Mouse (Mus musculus): ENCODE results near the gene Cisd3. TPM values are rescaled to one million over a fixed set of nuclear protein-coding genes. Genes with fewer than 3 reads are reported as not detected.
A peak's percentile ranks its signal among the peaks of the same experiment; 100 is the strongest.
"Not testable (repeated sequence)": the region's sequence is repeated elsewhere in the genome, so short reads cannot be mapped to it uniquely, and the experiment has no call there.

Gene Cisd3
- polyA plus RNA-seq (2015; fragmentation: Nextera tagmentation; extraction: Ambion mirVana): 37.2 and 42.4 TPM in 2 replicates

GRCm38 (mm10) chr11:97685613-97686321, at the start of gene Cisd3:
Gene Cisd3, plus strand, starts transcription at chr11:97685826.
- under 1% methylated on average over 43 of the region's 43 CpGs for WGBS
- H3K4me2 ChIP-seq (ENCODE audit: low read length): peak within 1 kb of the TSS; percentile 95
- peak within 1 kb of the TSS; percentile 54; the same call in 1 of the 2 replicates for H3K27ac ChIP-seq (ENCODE audit: low read depth, low read length)
- H3K4me1 ChIP-seq (ENCODE audit: control insufficient read depth, insufficient read depth, low read depth, low read length): peaks cover 10% of the 10 kb centered on the region
- peak; percentile 73 for ATAC-seq
- H3K27me3 ChIP-seq (replicated peaks; ENCODE audit: control insufficient read depth, insufficient read depth, low read length): no peaks in the 10 kb centered on the region
- H3K9me3 ChIP-seq (ENCODE audit: control insufficient read depth, low read length): no peaks in the 10 kb centered on the region
- peak within 1 kb of the TSS; percentile 70 for H3K9ac ChIP-seq (ENCODE audit: low read depth, low read length)
- peak within 1 kb of the TSS; percentile 50 for H3K4me3 ChIP-seq (ENCODE audit: low read length)
- peaks cover 26% of the 10 kb centered on the region for H3K36me3 ChIP-seq (ENCODE audit: control insufficient read depth, insufficient read depth, low read length)

- Histone ChIP-seq H3K9me3 (ENCODE audit: control insufficient read depth, low read length) (peaks cover 2% of the 10 kb centered on the region; the same call in 1 of the 2 replicates), H3K4me3 (ENCODE audit: low read length) (no peak overlapping the region), H3K4me1 (ENCODE audit: control insufficient read depth, insufficient read depth, low read depth, low read length) (no peaks in the 10 kb centered on the region), H3K36me3 (ENCODE audit: control insufficient read depth, insufficient read depth, low read length) (no peaks in the 10 kb centered on the region), H3K27me3 (replicated peaks; ENCODE audit: control insufficient read depth, insufficient read depth, low read length) (no peaks in the 10 kb centered on the region), H3K4me2 (ENCODE audit: low read length) (no peak overlapping the region), H3K27ac (ENCODE audit: low read depth, low read length) (no peak overlapping the region), H3K9ac (ENCODE audit: low read depth, low read length) (no peak overlapping the region)
- no peak for ATAC-seq
- 60% methylated on average over 8 of the region's 8 CpGs for WGBS
Measured at GRCm38 (mm10) chr11:97641668-97642067, 44.0 kb upstream of the Cisd3 start.

GRCm38 (mm10) chr11:97642746-97643145, 42.9 kb upstream of the Cisd3 start:
- no peak for ATAC-seq
- 48% methylated on average over 2 of the region's 2 CpGs for WGBS
- H3K27me3 ChIP-seq (replicated peaks; ENCODE audit: control insufficient read depth, insufficient read depth, low read length): no peaks in the 10 kb centered on the region
- H3K9ac ChIP-seq (ENCODE audit: low read depth, low read length): no peak overlapping the region
- peaks cover 2% of the 10 kb centered on the region; the same call in 1 of the 2 replicates for H3K9me3 ChIP-seq (ENCODE audit: control insufficient read depth, low read length)
- H3K27ac ChIP-seq (ENCODE audit: low read depth, low read length): no peak overlapping the region
- no peaks in the 10 kb centered on the region for H3K36me3 ChIP-seq (ENCODE audit: control insufficient read depth, insufficient read depth, low read length)
- no peak overlapping the region for H3K4me2 ChIP-seq (ENCODE audit: low read length)
- H3K4me3 ChIP-seq (ENCODE audit: low read length): no peak overlapping the region
- H3K4me1 ChIP-seq (ENCODE audit: control insufficient read depth, insufficient read depth, low read depth, low read length): no peaks in the 10 kb centered on the region

GRCm38 (mm10) chr11:97643380-97644055, 42.1 kb upstream of the Cisd3 start:
- WGBS: 87% methylated on average over 8 of the region's 8 CpGs
- H3K4me2 ChIP-seq (ENCODE audit: low read length): no peak overlapping the region
- H3K4me1 ChIP-seq (ENCODE audit: control insufficient read depth, insufficient read depth, low read depth, low read length): no peaks in the 10 kb centered on the region
- H3K27ac ChIP-seq (ENCODE audit: low read depth, low read length): no peak overlapping the region
- H3K4me3 ChIP-seq (ENCODE audit: low read length): no peak overlapping the region
- no peaks in the 10 kb centered on the region for H3K36me3 ChIP-seq (ENCODE audit: control insufficient read depth, insufficient read depth, low read length)
- H3K9ac ChIP-seq (ENCODE audit: low read depth, low read length): no peak overlapping the region
- no peak for ATAC-seq
- no peaks in the 10 kb centered on the region for H3K27me3 ChIP-seq (replicated peaks; ENCODE audit: control insufficient read depth, insufficient read depth, low read length)
- H3K9me3 ChIP-seq (ENCODE audit: control insufficient read depth, low read length): peaks cover 2% of the 10 kb centered on the region; the same call in 1 of the 2 replicates

- H3K9me3 ChIP-seq (ENCODE audit: control insufficient read depth, low read length): peaks cover 2% of the 10 kb centered on the region; the same call in 1 of the 2 replicates
- WGBS: 0% methylated on average over 6 of the region's 6 CpGs
- no peaks in the 10 kb centered on the region for H3K36me3 ChIP-seq (ENCODE audit: control insufficient read depth, insufficient read depth, low read length)
- H3K4me3 ChIP-seq (ENCODE audit: low read length): no peak overlapping the region
- no peak for ATAC-seq
- H3K9ac ChIP-seq (ENCODE audit: low read depth, low read length): no peak overlapping the region
- H3K4me1 ChIP-seq (ENCODE audit: control insufficient read depth, insufficient read depth, low read depth, low read length): no peaks in the 10 kb centered on the region
- H3K27me3 ChIP-seq (replicated peaks; ENCODE audit: control insufficient read depth, insufficient read depth, low read length): no peaks in the 10 kb centered on the region
- H3K4me2 ChIP-seq (ENCODE audit: low read length): no peak overlapping the region
- H3K27ac ChIP-seq (ENCODE audit: low read depth, low read length): no peak overlapping the region
Measured at GRCm38 (mm10) chr11:97644834-97645233, 40.8 kb upstream of the Cisd3 start.

GRCm38 (mm10) chr11:97648541-97648940, 37.1 kb upstream of the Cisd3 start:
- H3K4me1 ChIP-seq (ENCODE audit: control insufficient read depth, insufficient read depth, low read depth, low read length); H3K27me3 ChIP-seq (replicated peaks; ENCODE audit: control insufficient read depth, insufficient read depth, low read length); H3K9me3 ChIP-seq (ENCODE audit: control insufficient read depth, low read length); H3K4me3 ChIP-seq (ENCODE audit: low read length); H3K27ac ChIP-seq (ENCODE audit: low read depth, low read length); H3K36me3 ChIP-seq (ENCODE audit: control insufficient read depth, insufficient read depth, low read length); H3K4me2 ChIP-seq (ENCODE audit: low read length); ATAC-seq; H3K9ac ChIP-seq (ENCODE audit: low read depth, low read length): not testable (repeated sequence)
- 71% methylated on average over 4 of the region's 4 CpGs for WGBS

GRCm38 (mm10) chr11:97650341-97650740, 35.3 kb upstream of the Cisd3 start:
- Histone ChIP-seq H3K9me3 (ENCODE audit: control insufficient read depth, low read length) (no peaks in the 10 kb centered on the region), H3K4me2 (ENCODE audit: low read length) (no peak overlapping the region), H3K4me3 (ENCODE audit: low read length) (no peak overlapping the region), H3K9ac (ENCODE audit: low read depth, low read length) (no peak overlapping the region; the same call in 1 of the 2 replicates), H3K27me3 (replicated peaks; ENCODE audit: control insufficient read depth, insufficient read depth, low read length) (no peaks in the 10 kb centered on the region), H3K27ac (ENCODE audit: low read depth, low read length) (no peak overlapping the region), H3K36me3 (ENCODE audit: control insufficient read depth, insufficient read depth, low read length) (no peaks in the 10 kb centered on the region), H3K4me1 (ENCODE audit: control insufficient read depth, insufficient read depth, low read depth, low read length) (no peaks in the 10 kb centered on the region)
- WGBS: 59% methylated on average over 5 of the region's 5 CpGs
- ATAC-seq: no peak

- H3K9me3 ChIP-seq (ENCODE audit: control insufficient read depth, low read length); H3K4me3 ChIP-seq (ENCODE audit: low read length); H3K27me3 ChIP-seq (replicated peaks; ENCODE audit: control insufficient read depth, insufficient read depth, low read length); H3K4me2 ChIP-seq (ENCODE audit: low read length); H3K36me3 ChIP-seq (ENCODE audit: control insufficient read depth, insufficient read depth, low read length); H3K27ac ChIP-seq (ENCODE audit: low read depth, low read length); H3K4me1 ChIP-seq (ENCODE audit: control insufficient read depth, insufficient read depth, low read depth, low read length); H3K9ac ChIP-seq (ENCODE audit: low read depth, low read length); ATAC-seq: not testable (repeated sequence)
- 96% methylated on average over 11 of the region's 11 CpGs for WGBS
Measured at GRCm38 (mm10) chr11:97653376-97653775, 32.2 kb upstream of the Cisd3 start.

- Histone ChIP-seq H3K9ac (ENCODE audit: low read depth, low read length) (no peak overlapping the region), H3K4me3 (ENCODE audit: low read length) (no peak overlapping the region), H3K36me3 (ENCODE audit: control insufficient read depth, insufficient read depth, low read length) (no peaks in the 10 kb centered on the region), H3K9me3 (ENCODE audit: control insufficient read depth, low read length) (no peaks in the 10 kb centered on the region), H3K27me3 (replicated peaks; ENCODE audit: control insufficient read depth, insufficient read depth, low read length) (no peaks in the 10 kb centered on the region), H3K4me2 (ENCODE audit: low read length) (no peak overlapping the region), H3K27ac (ENCODE audit: low read depth, low read length) (no peak overlapping the region), H3K4me1 (ENCODE audit: control insufficient read depth, insufficient read depth, low read depth, low read length) (no peaks in the 10 kb centered on the region)
- no peak for ATAC-seq
- WGBS: 99% methylated on average over 2 of the region's 2 CpGs
Measured at GRCm38 (mm10) chr11:97654210-97654609, 31.4 kb upstream of the Cisd3 start.
